Mouse (Mus musculus) hindbrain, postnatal 0 days (tissue): Measurements from ENCODE around the gene Nsun5. TPM values are rescaled to one million over a fixed set of nuclear protein-coding genes. Genes with fewer than 3 reads are reported as not detected.

Experiments
- ATAC-seq: fragments of 200-750 bp; cut with Nextera tagmentation; 2 replicates; pipeline ENCODE4 v1.8.0; 2017; ENCODE audit warnings: mild to moderate bottlenecking, moderate TSS enrichment, moderate library complexity
- DNase-seq: peaks from one replicate; pipeline ENCODE4 v3.0.0-alpha.2; 2015; ENCODE audit warnings: low spot score
- H3K27ac ChIP-seq: fragments of 300-500 bp; sonication (generic); 2 replicates; pipeline ENCODE4 v1.5.1; 2014; ENCODE audit warnings: mild to moderate bottlenecking
- H3K27me3 ChIP-seq: fragments of 300-500 bp; sonication (generic); 2 replicates; pipeline ENCODE4 v1.6.1; 2014; ENCODE audit warnings: low read length, mixed read lengths; ENCODE audit not compliant: insufficient read depth
- H3K36me3 ChIP-seq: fragments of 300-500 bp; sonication (generic); 2 replicates; pipeline ENCODE4 v1.6.1; 2014; ENCODE audit warnings: low read length, mixed read lengths; ENCODE audit not compliant: insufficient read depth
- H3K4me1 ChIP-seq: fragments of 300-500 bp; sonication (generic); 2 replicates; pipeline ENCODE4 v1.6.1; 2014; ENCODE audit warnings: antibody characterized with exemption, low read length, mixed read lengths; ENCODE audit not compliant: insufficient read depth
- H3K4me2 ChIP-seq: fragments of 300-500 bp; sonication (generic); 2 replicates; pipeline ENCODE4 v1.6.1; 2014; ENCODE audit warnings: low read depth, mild to moderate bottlenecking, low read length, moderate library complexity, mixed read lengths
- H3K4me3 ChIP-seq: fragments of 300-500 bp; sonication (generic); 2 replicates; pipeline ENCODE4 v1.5.1; 2014; ENCODE audit warnings: low read length
- H3K9ac ChIP-seq: fragments of 300-500 bp; sonication (generic); replicated peaks from 2 replicates; pipeline ENCODE4 v1.6.1; 2014; ENCODE audit warnings: mild to moderate bottlenecking, low read length, moderate library complexity, mixed read lengths
- H3K9me3 ChIP-seq: fragments of 300-500 bp; sonication (generic); 2 replicates; pipeline ENCODE4 v1.6.1; 2016; ENCODE audit warnings: low read length, mixed read lengths
- CTCF ChIP-seq: IDR thresholded peaks from 2 replicates; pipeline ENCODE4 v1.5.1; 2016; ENCODE audit warnings: antibody characterized with exemption, control low read depth, low read depth
- WGBS: fragments of 180-500 bp; shearing (Covaris S2); extraction: QIAGEN DNeasy Blood & Tissue Kit; methylation state at CpG from one replicate; pipeline ENCODE4 v1.1.7; 2014; 5-methylcytosine and 5-hydroxymethylcytosine counted together
- polyA plus RNA-seq: library from polyadenylated mRNA; unstranded; fragments of >200 nt; fragmentation: Nextera tagmentation; extraction: Ambion mirVana; gene quantifications from 2 replicates; pipeline ENCODE4 v1.2.1, GENCODE M21; 2015
- total RNA-seq: library from RNA; depleted of rRNA; stranded (reverse); fragments of >200 nt; gene quantifications from 2 replicates; pipeline ENCODE4 v1.2.3, GENCODE M21; 2014

Nsun5 gene
- total and polyA plus RNA-seq, 2 experiments from 2014 or later = 19.1 to 22.7 TPM

GRCm38 (mm10) chr5:135353564-135353963 lies 16.2 kb upstream of the Nsun5 start:
- WGBS = 17% methylated on average over 20 of the region's 20 CpGs
- no peaks in the 10 kb centered on the region for H3K27me3 ChIP-seq
- no peaks in the 10 kb centered on the region for H3K9me3 ChIP-seq
- H3K9ac ChIP-seq = no peak overlapping the region
- TF ChIP-seq CTCF = peak; percentile 51
- H3K4me2 ChIP-seq = no peak overlapping the region
- H3K4me3 ChIP-seq = no peak overlapping the region
- DNase-seq = no peak
- no peaks in the 10 kb centered on the region for H3K36me3 ChIP-seq
- no peaks in the 10 kb centered on the region for H3K4me1 ChIP-seq
- ATAC-seq = no peak
- no peak overlapping the region for H3K27ac ChIP-seq

GRCm38 (mm10) chr5:135356090-135356489 lies 13.7 kb upstream of the Nsun5 start:
- Histone ChIP-seq H3K27ac (no peak overlapping the region), H3K4me3 (no peak overlapping the region), H3K4me2 (no peak overlapping the region), H3K9ac (no peak overlapping the region), H3K36me3 (no peaks in the 10 kb centered on the region), H3K4me1 (no peaks in the 10 kb centered on the region), H3K27me3 (no peaks in the 10 kb centered on the region), H3K9me3 (no peaks in the 10 kb centered on the region)
- no peak for DNase-seq
- TF ChIP-seq CTCF = no peak
- WGBS = 40% methylated on average over 1 of the region's 1 CpGs
- no peak for ATAC-seq

- TF ChIP-seq CTCF = no peak
- Histone ChIP-seq H3K27me3 (no peaks in the 10 kb centered on the region), H3K27ac (no peak overlapping the region), H3K4me2 (no peak overlapping the region), H3K4me3 (no peak overlapping the region), H3K9ac (no peak overlapping the region), H3K4me1 (no peaks in the 10 kb centered on the region), H3K9me3 (no peaks in the 10 kb centered on the region), H3K36me3 (no peaks in the 10 kb centered on the region)
- WGBS = 81% methylated on average over 2 of the region's 2 CpGs
- DNase-seq (no peak), ATAC-seq (no peak)
Observed at GRCm38 (mm10) chr5:135357556-135357955, 12.2 kb upstream of the Nsun5 start.

- WGBS = 81% methylated on average over 2 of the region's 2 CpGs
- H3K4me2 ChIP-seq = no peak overlapping the region
- no peak overlapping the region for H3K9ac ChIP-seq
- no peaks in the 10 kb centered on the region for H3K36me3 ChIP-seq
- no peak for TF ChIP-seq CTCF
- no peaks in the 10 kb centered on the region for H3K9me3 ChIP-seq
- H3K27ac ChIP-seq = no peak overlapping the region
- ATAC-seq (no peak), DNase-seq (no peak)
- H3K27me3 ChIP-seq = no peaks in the 10 kb centered on the region
- H3K4me3 ChIP-seq = no peak overlapping the region
- no peaks in the 10 kb centered on the region for H3K4me1 ChIP-seq
Observed at GRCm38 (mm10) chr5:135359772-135360171, 10.0 kb upstream of the Nsun5 start.

GRCm38 (mm10) chr5:135362572-135362971 lies 7.2 kb upstream of the Nsun5 start:
- ATAC-seq = no peak
- WGBS = 87% methylated on average over 3 of the region's 3 CpGs

DNA sequence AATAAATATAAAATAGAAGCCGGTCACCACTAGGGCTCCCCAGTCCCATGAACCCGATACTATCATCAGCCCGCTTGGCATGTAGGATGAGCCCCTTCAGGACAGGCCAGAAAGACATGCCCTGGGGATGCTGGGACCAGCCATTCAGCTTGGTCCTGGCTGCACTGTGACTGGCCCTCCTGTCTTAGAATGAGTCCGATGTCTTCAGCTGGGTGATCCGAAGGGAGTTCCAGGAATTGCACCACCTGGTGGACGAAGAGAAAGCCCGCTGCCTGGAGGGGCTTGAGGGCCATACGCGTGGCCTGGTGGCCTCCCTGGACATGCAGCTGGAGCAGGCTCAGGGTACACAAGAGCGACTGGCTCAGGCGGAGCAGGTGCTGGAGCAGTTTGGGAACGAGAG lies 6.2 kb upstream of the Nsun5 start:
- Histone ChIP-seq H3K4me3 (no peak overlapping the region), H3K9me3 (no peaks in the 10 kb centered on the region), H3K9ac (no peak overlapping the region), H3K27me3 (no peaks in the 10 kb centered on the region), H3K4me2 (no peak overlapping the region), H3K4me1 (no peaks in the 10 kb centered on the region), H3K36me3 (no peaks in the 10 kb centered on the region), H3K27ac (no peak overlapping the region)
- TF ChIP-seq CTCF = peak; percentile 78
- DNase-seq (peak; percentile 65), ATAC-seq (no peak)
- 28% methylated on average over 12 of the region's 12 CpGs for WGBS

More at GRCm38 (mm10) chr5:135362572-135362971, 7.2 kb upstream of the Nsun5 start:
- TF ChIP-seq CTCF = no peak
- Histone ChIP-seq H3K36me3 (no peaks in the 10 kb centered on the region), H3K27ac (no peak overlapping the region), H3K4me1 (no peaks in the 10 kb centered on the region), H3K9ac (no peak overlapping the region), H3K4me2 (no peak overlapping the region), H3K9me3 (no peaks in the 10 kb centered on the region), H3K27me3 (no peaks in the 10 kb centered on the region), H3K4me3 (no peak overlapping the region)
- no peak for DNase-seq

- DNase-seq = no peak
- ATAC-seq = no peak
- 60% methylated on average over 6 of the region's 6 CpGs for WGBS
Observed at GRCm38 (mm10) chr5:135367841-135368240, 1.9 kb upstream of the Nsun5 start.

More at GRCm38 (mm10) chr5:135367841-135368240, 1.9 kb upstream of the Nsun5 start:
- Histone ChIP-seq H3K4me3 (no peak overlapping the region), H3K4me1 (peaks cover 6% of the 10 kb centered on the region; the same call in 1 of the 2 replicates), H3K27me3 (no peaks in the 10 kb centered on the region), H3K9me3 (no peaks in the 10 kb centered on the region), H3K4me2 (no peak overlapping the region), H3K27ac (no peak overlapping the region), H3K36me3 (peaks cover 6% of the 10 kb centered on the region; the same call in 1 of the 2 replicates), H3K9ac (no peak overlapping the region)
- peak; percentile 66 for TF ChIP-seq CTCF
